ENCODE assay signal across 24 mouse cellular contexts in genomic region chr9:48047846-48048245, GRCm38 (mm10).
DNase-seq lines count a peak whose midpoint lies in the region; ATAC-seq and TF ChIP-seq lines count a peak whose summit lies in the region.
"Had no signal": no experiment of that assay in that cellular context is flagged by ENCODE, and none has a peak within 500 bp of the region (broad histone marks: within the 10 kb centered on the region; RNA-seq: fewer than 3 reads in every experiment).

No protein-coding gene starts in this region.

- intact Hi-C loops in left cerebral cortex, adult 2 months (cut with DNase I), result loop anchor here (10.0 kb wide), 1 partner anchor 193 kb away; no protein-coding TSS in a partner anchor

- peak in 1 of 2 experiments; percentile 20 for DNase-seq in left cerebral cortex, adult 2 months (ENCODE audit: extremely low spot score in 1 of 2, low spot score in 2 of 2)
- no peak for DNase-seq in left cerebral cortex, adult 8-10 months (ENCODE audit: low spot score in 2 of 2)
- peak; percentile 81 for DNase-seq in brain, adult 2 months (ENCODE audit: low read depth, low spot score)
- peak; percentile 44 for DNase-seq in brain, embryonic 14.5 days (ENCODE audit: low read depth)
- DNase-seq in layer of hippocampus, postnatal 14 days (ENCODE audit: low spot score in 2 of 2), result peak; percentile 35 to 64
- no peak for DNase-seq in yolk sac, embryonic 10.5 days (ENCODE audit: low spot score)
- DNase-seq: adrenal gland, adult 8-10 months; cerebellum, adult 8-10 months; cerebellum, postnatal 36 days; embryo, embryonic 11 days; gastrocnemius, postnatal 10 days; heart, postnatal 4 days; kidney, adult 2 months; lung, adult 18-20 months; lung, postnatal 10 days had no signal

- peak overlapping the region; percentile 60 for H3K27ac ChIP-seq in left cerebral cortex, adult 2 months
- H3K27ac ChIP-seq: embryonic facial prominence, embryonic 15.5 days; heart, embryonic 10.5 days; hindbrain, embryonic 15.5 days; kidney, postnatal 0 days; limb, embryonic 13.5 days; liver, embryonic 12.5 days; midbrain, embryonic 12.5 days; stomach, postnatal 0 days had no signal

- no peak for TF ChIP-seq CTCF in left cerebral cortex, adult 2 months (IDR thresholded peaks at IDR 0.05)
- no peak for TF ChIP-seq CTCF in brain, embryonic 14.5 days (IDR thresholded peaks at IDR 0.05; ENCODE audit: borderline replicate concordance, extremely low read depth, insufficient read depth, insufficient read length)

- TF ChIP-seq POLR2A in brain, embryonic 14.5 days (IDR thresholded peaks at IDR 0.05; ENCODE audit: borderline replicate concordance, extremely low read depth, insufficient read depth, insufficient read length, poor library complexity, severe bottlenecking), result no peak

- H3K4me3 ChIP-seq in left cerebral cortex, adult 2 months, result no peak overlapping the region
- H3K4me3 ChIP-seq: embryonic facial prominence, embryonic 15.5 days; heart, embryonic 10.5 days; hindbrain, embryonic 15.5 days; limb, embryonic 13.5 days; liver, embryonic 12.5 days; midbrain, embryonic 12.5 days had no signal

- no peak for ATAC-seq in erythroid progenitor cell, adult 5-6 weeks (replicated peaks; ENCODE audit: low FRiP score, poor library complexity, severe bottlenecking)
- ATAC-seq: liver, embryonic 12.5 days had no signal

Comparison
In these comparisons a context has a peak if more than half of its experiments do, and no peak if none do; other contexts are left out.
1. DNase-seq: peak in brain, adult 2 months (single experiment), brain, embryonic 14.5 days (single experiment) and layer of hippocampus, postnatal 14 days (2 of 2); none in left cerebral cortex, adult 8-10 months (0 of 2) and yolk sac, embryonic 10.5 days (single experiment).